Mouse (Mus musculus) lung, embryonic 15.5 days (tissue): Measurements from ENCODE around the gene Rgs19. TPM values are rescaled to one million over a fixed set of nuclear protein-coding genes. Genes with fewer than 3 reads are reported as not detected.

ENCODE experiments used
- ATAC-seq: fragments of 200-750 bp; cut with Nextera tagmentation; 2 replicates; pipeline ENCODE4 v1.8.0; 2017; ENCODE audit warnings: moderate number of reproducible peaks, borderline replicate concordance; ENCODE audit not compliant: low FRiP score, low TSS enrichment; ENCODE audit errors: extremely low read depth
- H3K27ac ChIP-seq: fragments of 300-500 bp; sonication (generic); 2 replicates; pipeline ENCODE4 v1.5.1; 2015; ENCODE audit warnings: moderate library complexity, mild to moderate bottlenecking, inconsistent platforms
- H3K27me3 ChIP-seq: fragments of 300-500 bp; sonication (generic); 2 replicates; pipeline ENCODE4 v1.6.1; 2015; ENCODE audit warnings: inconsistent platforms
- H3K36me3 ChIP-seq: fragments of 300-500 bp; sonication (generic); 2 replicates; pipeline ENCODE4 v1.6.1; 2015; ENCODE audit warnings: inconsistent platforms
- H3K4me1 ChIP-seq: fragments of 300-500 bp; sonication (generic); 2 replicates; pipeline ENCODE4 v1.6.1; 2015; ENCODE audit warnings: inconsistent platforms
- H3K4me2 ChIP-seq: fragments of 300-500 bp; sonication (generic); 2 replicates; pipeline ENCODE4 v1.6.1; 2015; ENCODE audit warnings: inconsistent platforms, mild to moderate bottlenecking, moderate library complexity
- H3K4me3 ChIP-seq: fragments of 300-500 bp; sonication (generic); 2 replicates; pipeline ENCODE4 v1.5.1; 2015; ENCODE audit warnings: mild to moderate bottlenecking, inconsistent platforms
- H3K9ac ChIP-seq: fragments of 300-500 bp; sonication (generic); 2 replicates; pipeline ENCODE4 v1.6.1; 2015; ENCODE audit warnings: inconsistent platforms
- H3K9me3 ChIP-seq: fragments of 300-500 bp; sonication (generic); 2 replicates; pipeline ENCODE4 v1.6.1; 2016; ENCODE audit warnings: inconsistent platforms
- WGBS: fragments of 180-500 bp; shearing (Covaris S2); methylation state at CpG from one replicate; pipeline ENCODE4 v1.1.7; 2015; 5-methylcytosine and 5-hydroxymethylcytosine counted together
- polyA plus RNA-seq: library from polyadenylated mRNA; unstranded; fragments of >200 nt; fragmentation: Nextera tagmentation; extraction: Ambion mirVana; gene quantifications from 2 replicates; pipeline ENCODE4 v1.2.1, GENCODE M21; 2015

Gene Rgs19
- polyA plus RNA-seq, 1 experiment from 2014 or later: 72.3 TPM

DNA sequence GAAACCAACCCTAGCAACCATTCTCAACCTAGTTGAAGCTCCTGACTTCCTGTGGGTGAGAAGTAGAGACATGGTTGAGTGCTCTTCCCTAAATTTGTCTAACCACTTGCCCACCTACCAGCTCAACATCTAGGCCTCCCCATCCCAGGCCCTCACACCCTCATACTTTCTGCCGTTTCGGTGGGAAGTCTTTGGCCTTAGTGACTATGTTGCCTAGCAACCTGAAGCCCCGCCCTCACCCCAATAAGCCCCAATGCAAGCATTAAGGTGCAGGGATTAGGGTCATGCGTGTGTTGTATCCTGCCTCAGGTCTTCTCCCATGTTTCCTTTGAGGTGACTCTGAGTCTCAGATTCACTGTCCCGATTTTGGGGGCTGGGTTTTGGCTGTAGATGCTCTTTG lies 4.5 kb upstream of the Rgs19 start, which contains the start of gene Lkaaear1:
Gene Lkaaear1 (minus strand): TSS at position 202 of the 400 bp plus-strand sequence.
- no peak for ATAC-seq
- Histone ChIP-seq H3K4me3 (no peak within 1 kb of the TSS), H3K4me1 (no peaks in the 10 kb centered on the region; the same call in 1 of the 2 replicates), H3K27me3 (no peaks in the 10 kb centered on the region), H3K9me3 (no peaks in the 10 kb centered on the region), H3K27ac (no peak within 1 kb of the TSS), H3K9ac (no peak within 1 kb of the TSS), H3K36me3 (no peaks in the 10 kb centered on the region), H3K4me2 (no peak within 1 kb of the TSS)
- WGBS: 45% methylated on average over 5 of the region's 5 CpGs

DNA sequence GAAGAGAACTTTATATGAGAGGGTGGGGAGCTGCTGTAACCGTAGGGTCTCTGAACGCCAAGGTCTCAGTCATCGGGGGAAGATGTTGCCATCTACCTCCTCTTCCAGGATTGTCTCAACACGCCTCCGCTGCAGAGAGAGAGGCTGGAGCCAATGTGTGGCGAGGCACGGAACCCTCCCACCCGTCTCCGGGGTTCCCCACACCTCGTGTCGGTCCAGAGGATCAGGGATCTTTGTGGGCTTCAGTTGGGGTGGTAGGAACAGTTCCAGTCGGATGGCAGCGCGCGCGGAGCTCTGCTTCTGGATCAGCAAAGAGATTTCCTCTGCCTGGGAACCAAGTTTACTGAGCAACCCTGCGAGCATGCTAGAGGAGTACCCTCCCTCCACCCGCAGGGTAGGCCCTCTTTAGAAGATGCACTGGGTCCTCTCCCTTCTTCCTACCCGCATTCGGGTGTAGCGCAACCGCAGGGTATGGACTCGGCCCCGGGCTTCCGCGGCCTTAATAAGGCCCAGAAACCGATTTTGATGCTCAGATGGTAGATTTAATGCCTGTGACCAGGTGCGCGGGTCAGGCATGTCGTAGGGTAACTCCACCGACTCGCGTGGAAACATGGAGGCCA lies 3.1 kb upstream of the Rgs19 start:
- Histone ChIP-seq H3K27me3 (no peaks in the 10 kb centered on the region), H3K27ac (no peak overlapping the region), H3K4me3 (no peak overlapping the region), H3K4me1 (peaks cover 8% of the 10 kb centered on the region), H3K36me3 (no peaks in the 10 kb centered on the region), H3K9ac (no peak overlapping the region), H3K9me3 (no peaks in the 10 kb centered on the region), H3K4me2 (no peak overlapping the region)
- 65% methylated on average over 33 of the region's 33 CpGs for WGBS
- no peak for ATAC-seq

DNA sequence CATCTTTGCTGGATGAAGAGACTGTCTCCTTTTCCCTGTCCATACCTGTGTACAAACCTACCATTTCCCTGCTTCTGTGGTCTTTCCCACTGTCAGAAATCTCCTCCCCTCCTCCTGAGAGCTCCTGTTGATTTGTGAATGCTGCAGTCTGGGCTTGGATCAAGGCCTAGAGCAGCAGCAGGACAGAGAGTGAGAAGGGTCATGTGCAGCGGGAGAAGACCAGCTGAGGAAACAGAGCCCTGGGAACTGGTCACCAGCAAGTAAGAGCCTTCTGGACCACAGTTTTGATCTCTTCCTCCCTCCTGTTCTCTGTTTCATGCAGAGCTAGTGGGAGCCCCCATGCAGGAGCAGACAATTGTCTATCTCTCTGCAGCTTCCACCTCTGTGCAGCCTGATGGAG lies 2.0 kb upstream of the Rgs19 start:
- H3K27ac ChIP-seq: no peak overlapping the region
- ATAC-seq: no peak
- H3K27me3 ChIP-seq: no peaks in the 10 kb centered on the region
- no peak overlapping the region for H3K9ac ChIP-seq
- H3K36me3 ChIP-seq: no peaks in the 10 kb centered on the region
- H3K4me1 ChIP-seq: peaks cover 8% of the 10 kb centered on the region
- H3K4me3 ChIP-seq: no peak overlapping the region
- H3K9me3 ChIP-seq: no peaks in the 10 kb centered on the region
- 83% methylated on average over 1 of the region's 1 CpGs for WGBS
- H3K4me2 ChIP-seq: no peak overlapping the region

DNA sequence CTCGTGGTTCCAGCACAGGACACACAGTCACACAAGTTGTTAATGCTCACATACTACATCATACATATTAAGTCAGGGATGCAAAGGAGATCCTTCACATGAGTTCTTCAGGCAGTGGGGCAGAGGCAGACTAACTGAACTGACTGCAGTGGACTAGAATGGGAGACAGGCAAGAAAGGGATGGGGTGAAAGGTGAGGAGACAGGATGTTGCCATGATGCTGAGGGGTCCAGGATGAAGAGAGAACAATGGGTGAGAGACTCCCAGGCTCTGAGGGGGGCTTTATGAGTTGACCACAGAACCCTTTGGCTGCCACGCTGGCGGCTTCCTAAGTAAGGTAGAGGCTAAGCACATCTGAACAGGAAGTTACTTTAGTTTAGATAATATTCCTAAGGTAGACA lies 804 bp upstream of the Rgs19 start:
- no peaks in the 10 kb centered on the region for H3K27me3 ChIP-seq
- peak overlapping the region; percentile 95 for H3K4me2 ChIP-seq
- no peaks in the 10 kb centered on the region for H3K36me3 ChIP-seq
- peak overlapping the region; percentile 69; the same call in 1 of the 2 replicates for H3K4me3 ChIP-seq
- 80% methylated on average over 3 of the region's 3 CpGs for WGBS
- no peak overlapping the region for H3K27ac ChIP-seq
- H3K9me3 ChIP-seq: no peaks in the 10 kb centered on the region
- H3K4me1 ChIP-seq: peaks cover 8% of the 10 kb centered on the region
- no peak overlapping the region for H3K9ac ChIP-seq
- ATAC-seq: no peak

DNA sequence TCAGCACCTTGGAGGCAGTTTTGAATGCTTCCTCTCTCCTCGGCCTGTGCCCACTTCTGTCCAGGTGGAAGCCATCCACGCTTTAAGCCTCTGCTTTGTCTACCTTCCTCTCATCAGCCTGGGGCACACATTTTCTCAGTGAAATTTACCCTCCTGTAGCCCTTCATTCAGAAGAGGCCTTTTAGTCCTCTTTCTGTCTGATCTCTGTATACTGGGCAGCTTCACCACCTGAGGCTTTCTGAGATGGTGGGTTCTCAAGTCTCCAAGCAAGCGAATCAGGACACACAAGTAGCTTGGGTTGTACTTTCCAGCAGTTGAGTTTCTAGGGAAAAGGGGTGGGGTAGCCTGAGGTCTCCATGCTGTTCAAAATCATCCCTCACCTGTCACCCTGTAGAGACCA lies 1.5 kb downstream of the Rgs19 start:
- Histone ChIP-seq H3K9me3 (no peaks in the 10 kb centered on the region), H3K36me3 (peaks cover 15% of the 10 kb centered on the region; the same call in 1 of the 2 replicates), H3K4me3 (peak overlapping the region; percentile 69; the same call in 1 of the 2 replicates), H3K9ac (no peak overlapping the region), H3K27me3 (no peaks in the 10 kb centered on the region), H3K4me2 (peak overlapping the region; percentile 95), H3K4me1 (peaks cover 8% of the 10 kb centered on the region), H3K27ac (no peak overlapping the region)
- WGBS: 89% methylated on average over 3 of the region's 3 CpGs
- no peak for ATAC-seq

DNA sequence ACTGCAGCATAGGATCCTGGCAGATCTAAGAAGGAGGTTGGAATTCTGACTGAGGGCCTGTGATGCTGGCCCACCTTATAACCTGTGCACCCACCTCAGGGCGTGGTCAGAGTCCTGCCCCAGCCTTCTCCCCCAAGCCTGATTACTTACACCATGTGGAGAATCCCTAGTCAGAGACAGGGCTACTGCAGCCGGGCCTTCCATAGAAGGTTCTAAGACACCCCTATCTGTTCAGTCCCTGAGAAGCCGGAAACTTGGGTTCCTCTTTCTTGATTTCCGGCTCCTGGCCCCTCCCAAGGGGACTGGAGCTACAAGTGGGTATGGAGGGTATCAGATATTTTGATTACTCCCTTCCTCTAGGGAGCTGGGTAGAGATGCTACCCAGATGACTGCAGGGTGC lies 2.2 kb downstream of the Rgs19 start:
- Histone ChIP-seq H3K27me3 (no peaks in the 10 kb centered on the region), H3K4me2 (no peak overlapping the region), H3K9me3 (no peaks in the 10 kb centered on the region), H3K9ac (no peak overlapping the region), H3K4me1 (peaks cover 8% of the 10 kb centered on the region), H3K36me3 (peaks cover 22% of the 10 kb centered on the region; the same call in 1 of the 2 replicates), H3K27ac (no peak overlapping the region), H3K4me3 (no peak overlapping the region)
- no peak for ATAC-seq
- WGBS: 89% methylated on average over 4 of the region's 4 CpGs

DNA sequence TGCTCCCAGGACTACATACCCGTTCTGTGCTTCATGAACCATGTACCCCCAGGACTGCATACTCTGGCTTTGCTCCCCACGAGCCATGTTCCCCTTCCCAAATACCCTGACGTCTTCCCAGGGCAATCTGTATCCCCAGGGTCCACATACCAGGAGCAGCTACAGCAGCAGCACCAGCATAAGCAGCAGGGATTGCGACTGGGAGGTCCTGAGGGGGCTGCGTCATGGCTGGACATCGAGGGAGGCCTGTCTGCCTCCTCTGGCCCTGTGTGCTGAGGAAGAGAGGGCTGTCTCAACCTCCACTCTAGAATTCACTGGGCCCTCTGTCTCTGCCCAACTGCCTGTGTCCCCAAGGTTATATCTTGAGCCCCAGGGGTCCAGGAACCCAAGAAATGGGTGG lies 2.7 kb downstream of the Rgs19 start:
- Histone ChIP-seq H3K9ac (no peak overlapping the region), H3K9me3 (no peaks in the 10 kb centered on the region), H3K4me2 (no peak overlapping the region), H3K4me1 (peaks cover 8% of the 10 kb centered on the region), H3K27ac (no peak overlapping the region), H3K27me3 (no peaks in the 10 kb centered on the region), H3K4me3 (no peak overlapping the region), H3K36me3 (peaks cover 25% of the 10 kb centered on the region; the same call in 1 of the 2 replicates)
- 81% methylated on average over 6 of the region's 6 CpGs for WGBS
- ATAC-seq: no peak

GRCm38 (mm10) chr2:181689466-181690160 lies 4.2 kb downstream of the Rgs19 start:
- H3K4me3 ChIP-seq: no peak overlapping the region
- no peak for ATAC-seq
- no peaks in the 10 kb centered on the region for H3K27me3 ChIP-seq
- 87% methylated on average over 10 of the region's 10 CpGs for WGBS
- H3K9ac ChIP-seq: no peak overlapping the region
- peaks cover 25% of the 10 kb centered on the region; the same call in 1 of the 2 replicates for H3K36me3 ChIP-seq
- H3K4me2 ChIP-seq: no peak overlapping the region
- peaks cover 8% of the 10 kb centered on the region for H3K4me1 ChIP-seq
- no peak overlapping the region for H3K27ac ChIP-seq
- no peaks in the 10 kb centered on the region for H3K9me3 ChIP-seq

- H3K27me3 ChIP-seq: no peaks in the 10 kb centered on the region
- no peak overlapping the region for H3K27ac ChIP-seq
- no peak overlapping the region for H3K4me2 ChIP-seq
- H3K36me3 ChIP-seq: peaks cover 25% of the 10 kb centered on the region; the same call in 1 of the 2 replicates
- 92% methylated on average over 8 of the region's 8 CpGs for WGBS
- H3K4me1 ChIP-seq: peaks cover 1% of the 10 kb centered on the region
- ATAC-seq: no peak
- H3K9me3 ChIP-seq: no peaks in the 10 kb centered on the region
- H3K4me3 ChIP-seq: no peak overlapping the region
- no peak overlapping the region for H3K9ac ChIP-seq
Measured at GRCm38 (mm10) chr2:181687586-181687985, 6.2 kb downstream of the Rgs19 start.

GRCm38 (mm10) chr2:181685686-181686085 lies 8.1 kb downstream of the Rgs19 start:
- H3K4me1 ChIP-seq: peaks cover 9% of the 10 kb centered on the region
- no peaks in the 10 kb centered on the region for H3K9me3 ChIP-seq
- no peak overlapping the region for H3K27ac ChIP-seq
- H3K4me3 ChIP-seq: no peak overlapping the region
- H3K27me3 ChIP-seq: no peaks in the 10 kb centered on the region
- WGBS: 81% methylated on average over 4 of the region's 4 CpGs
- no peak for ATAC-seq
- no peak overlapping the region for H3K9ac ChIP-seq
- peaks cover 25% of the 10 kb centered on the region; the same call in 1 of the 2 replicates for H3K36me3 ChIP-seq
- H3K4me2 ChIP-seq: no peak overlapping the region

DNA sequence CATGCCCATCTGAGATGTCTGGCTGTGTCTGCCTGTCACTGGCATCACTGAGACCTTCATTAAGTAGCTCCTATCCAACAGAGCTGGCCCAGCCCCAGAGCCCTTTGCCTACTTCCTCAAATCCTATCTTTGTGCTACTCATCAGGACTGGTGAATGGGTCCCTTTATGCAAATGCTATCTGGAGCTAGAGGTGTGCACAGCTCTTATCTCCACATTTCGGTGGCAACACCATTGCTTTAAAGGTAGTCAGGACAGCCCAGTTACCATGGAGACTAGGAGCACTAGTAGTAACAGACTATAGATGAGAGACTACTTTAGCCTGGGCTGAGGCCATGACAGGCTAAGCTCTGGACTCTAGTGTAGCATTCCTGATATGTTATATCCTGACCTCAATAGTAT lies 9.1 kb downstream of the Rgs19 start:
- Histone ChIP-seq H3K27me3 (no peaks in the 10 kb centered on the region), H3K27ac (no peak overlapping the region), H3K36me3 (peaks cover 25% of the 10 kb centered on the region; the same call in 1 of the 2 replicates), H3K9me3 (no peaks in the 10 kb centered on the region), H3K9ac (no peak overlapping the region), H3K4me1 (peaks cover 12% of the 10 kb centered on the region), H3K4me2 (no peak overlapping the region), H3K4me3 (no peak overlapping the region)
- ATAC-seq: no peak
- 59% methylated on average over 1 of the region's 1 CpGs for whole genome bisulfite sequencing

- peaks cover 16% of the 10 kb centered on the region; the same call in 1 of the 2 replicates for H3K36me3 ChIP-seq
- H3K27ac ChIP-seq: no peak overlapping the region
- H3K4me1 ChIP-seq: peaks cover 18% of the 10 kb centered on the region
- H3K4me3 ChIP-seq: no peak overlapping the region
- ATAC-seq: no peak
- H3K9ac ChIP-seq: no peak overlapping the region
- no peaks in the 10 kb centered on the region for H3K27me3 ChIP-seq
- no peak overlapping the region for H3K4me2 ChIP-seq
- WGBS: 61% methylated on average over 4 of the region's 4 CpGs
- H3K9me3 ChIP-seq: no peaks in the 10 kb centered on the region
Measured at GRCm38 (mm10) chr2:181683381-181683780, 10.4 kb downstream of the Rgs19 start.
